Mouse (Mus musculus) kidney, adult 2 months (tissue): ENCODE results near the gene Stmn1.

Experiments
- CTCF ChIP-seq: fragments of 200-500 bp; conservative IDR thresholded peaks from 2 replicates; pipeline ENCODE4 v1.5.1; 2011; ENCODE audit warnings: low read depth, mild to moderate bottlenecking, control low read depth, low read length, moderate library complexity, mixed read lengths; ENCODE audit not compliant: insufficient read depth, insufficient read length
- POLR2A ChIP-seq: fragments of 200-500 bp; IDR thresholded peaks from one replicate; pipeline ENCODE4 v1.6.1; 2011; ENCODE audit warnings: low read depth, low read length, control low read depth

DNA sequence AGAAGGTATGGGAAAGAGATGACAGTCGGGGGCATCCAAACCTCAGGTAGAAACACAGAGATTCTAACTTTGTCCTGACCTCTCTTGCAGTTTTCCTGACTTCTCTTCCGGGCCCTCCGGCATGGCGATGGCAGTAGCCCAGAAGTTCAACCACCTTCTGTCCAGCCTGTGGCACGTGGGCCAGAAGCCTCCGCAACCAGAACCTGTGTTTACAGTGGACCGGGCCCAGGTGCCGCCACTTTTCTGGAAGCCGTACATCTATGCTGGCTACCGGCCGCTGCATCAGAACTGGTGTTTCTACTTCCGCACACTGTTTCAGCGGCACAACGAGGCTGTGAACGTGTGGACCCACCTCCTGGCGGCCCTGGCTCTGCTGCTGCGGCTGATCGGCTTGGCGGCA, 38.6 kb downstream of the Stmn1 start:
- no peak for TF ChIP-seq POLR2A
- no peak for TF ChIP-seq CTCF
